9 mouse cellular contexts compared by ENCODE assay signal in genomic region chr13:70654091-70654770, GRCm38 (mm10). TPM values are rescaled to one million over a fixed set of nuclear protein-coding genes. Genes with fewer than 3 reads are reported as not detected.
A peak's percentile ranks its signal among the peaks of the same experiment; 100 is the strongest.
DNase-seq lines count a peak whose midpoint lies in the region; ATAC-seq and TF ChIP-seq lines count a peak whose summit lies in the region.
"Had no signal": no experiment of that assay in that cellular context is flagged by ENCODE, and none has a peak within 500 bp of the region (broad histone marks: within the 10 kb centered on the region; RNA-seq: fewer than 3 reads in every experiment).

No protein-coding gene starts in this region.

- H3K4me1 ChIP-seq in embryonic facial prominence, embryonic 12.5 days: peaks cover 6% of the 10 kb centered on the region; the same call in 1 of the 2 replicates
- H3K4me1 ChIP-seq in lung, adult 2 months (ENCODE audit: control insufficient read depth, insufficient read depth, low read length): peaks cover 15% of the 10 kb centered on the region

- TF ChIP-seq POLR2A in lung, adult 2 months (IDR thresholded peaks at IDR 0.05; ENCODE audit: borderline replicate concordance, extremely low read depth, low read depth, low read length): no peak

- DNase-seq in NIH3T3 (ENCODE audit: low read depth): peak; percentile 48
- peak; percentile 74 for DNase-seq in heart, postnatal 4 days
- peak; percentile 48 for DNase-seq in lung, adult 2 months
- DNase-seq in cerebellum, postnatal 4 days (ENCODE audit: low spot score in 2 of 2): no peak
- no peak for DNase-seq in urinary bladder, postnatal 4 days (ENCODE audit: low spot score in 2 of 2)

- WGBS in embryonic facial prominence, embryonic 12.5 days: 50% methylated on average over 5 of the region's 5 CpGs
- 23% methylated on average over 5 of the region's 5 CpGs for WGBS in lung, adult 2 months

- H3K36me3 ChIP-seq in embryonic facial prominence, embryonic 12.5 days: no peaks in the 10 kb centered on the region

- TF ChIP-seq CTCF in lung, adult 2 months (IDR thresholded peaks at IDR 0.05; ENCODE audit: insufficient read depth, low read length): no peak

- H3K4me2 ChIP-seq in embryonic facial prominence, embryonic 12.5 days (replicated peaks): no peak overlapping the region

- H3K4me3 ChIP-seq in embryonic facial prominence, embryonic 12.5 days: no peak overlapping the region
- no peak overlapping the region for H3K4me3 ChIP-seq in lung, adult 2 months (replicated peaks; ENCODE audit: extremely low read depth, low read depth, low read length)

- 0 out of 2 replicates have a peak overlapping the region, but pooled peaks have one; percentile 41 for H3K27ac ChIP-seq in embryonic facial prominence, embryonic 12.5 days
- H3K27ac ChIP-seq: liver, embryonic 14.5 days had no signal

- H3K9ac ChIP-seq in embryonic facial prominence, embryonic 12.5 days: no peak overlapping the region
- H3K9ac ChIP-seq: liver, embryonic 14.5 days had no signal

- no peak for ATAC-seq in embryonic facial prominence, embryonic 12.5 days (ENCODE audit: insufficient number of reproducible peaks, insufficient read depth, low FRiP score, low TSS enrichment)
- no peak for ATAC-seq in megakaryocyte-erythroid progenitor cell, adult 5-6 weeks (replicated peaks; ENCODE audit: low FRiP score, low TSS enrichment, poor library complexity, severe bottlenecking)
- no peak for ATAC-seq in granulocyte monocyte progenitor cell, adult 5-6 weeks (replicated peaks; ENCODE audit: poor library complexity, severe bottlenecking)

- H3K27me3 ChIP-seq in embryonic facial prominence, embryonic 12.5 days: no peaks in the 10 kb centered on the region

- H3K9me3 ChIP-seq in embryonic facial prominence, embryonic 12.5 days: no peaks in the 10 kb centered on the region

RNA-seq across cellular contexts. Expression of gene Ice1, which starts 16.8 kb away (rescaled TPM):
- polyA plus RNA-seq in embryonic facial prominence, embryonic 12.5 days (2016; fragmentation: Nextera tagmentation; extraction: Ambion mirVana): 31.3 and 33.1 TPM in 2 replicates
- 10 to 100 TPM; 35.8 to 36.4 TPM for total RNA-seq in heart, postnatal 4 days (2021)
- polyA plus RNA-seq in lung, adult 2 months (2012; rRNA removed): 20.0 and 25.6 TPM in 2 replicates
- 34.9 and 41.7 TPM in 2 replicates for total RNA-seq in megakaryocyte-erythroid progenitor cell, adult 5-6 weeks (2014; fragmentation: Nextera tagmentation)
- 34.6 and 44.0 TPM in 2 replicates for total RNA-seq in megakaryocyte-erythroid progenitor cell, adult 5-6 weeks (2017)
- total RNA-seq in granulocyte monocyte progenitor cell, adult 5-6 weeks (2014; fragmentation: Nextera tagmentation): 33.6 and 37.3 TPM in 2 replicates
- total RNA-seq in granulocyte monocyte progenitor cell, adult 5-6 weeks (2017): 24.9 TPM in 2 replicates

Comparison
In these comparisons a context has a peak if more than half of its experiments do, and no peak if none do; other contexts are left out.
1. DNase-seq: peak in NIH3T3 (single experiment), heart, postnatal 4 days (single experiment) and lung, adult 2 months (single experiment); none in cerebellum, postnatal 4 days (0 of 2) and urinary bladder, postnatal 4 days (0 of 2).